Mouse (Mus musculus) c-Kit-positive CD71-negative TER-119-negative erythroid progenitor cells, embryonic 14.5 days (primary cell): ENCODE data around the gene Cxcr5.
A peak's percentile ranks its signal among the peaks of the same experiment; 100 is the strongest.

Experiments
- DNase-seq: peaks from one replicate; pipeline ENCODE4 v3.0.0-alpha.2; 2013; ENCODE audit warnings: low read depth

The Cxcr5 gene

GRCm38 (mm10) chr9:44561597-44561996 is at the start of gene Cxcr5:
Gene Cxcr5, minus strand, starts transcription at chr9:44561877.
- no peak for DNase-seq

GRCm38 (mm10) chr9:44610371-44610770 is 48.7 kb upstream of the Cxcr5 start:
- no peak for DNase-seq

GRCm38 (mm10) chr9:44607306-44607705 is 45.6 kb upstream of the Cxcr5 start:
- DNase-seq: no peak

- no peak for DNase-seq
These were observed 45.0 kb upstream of the Cxcr5 start for GRCm38 (mm10) chr9:44606646-44607045.

GRCm38 (mm10) chr9:44605616-44606165 is 44.0 kb upstream of the Cxcr5 start:
- no peak for DNase-seq

- DNase-seq: peak; percentile 52
These were observed 43.3 kb upstream of the Cxcr5 start, which contains the start of gene Ddx6 for GRCm38 (mm10) chr9:44604779-44605615. Gene Ddx6, plus strand, starts transcription at chr9:44604892.

- DNase-seq: peak; percentile 60
These were observed 42.7 kb upstream of the Cxcr5 start for GRCm38 (mm10) chr9:44604290-44604778.

- peak; percentile 58 for DNase-seq
These were observed 42.0 kb upstream of the Cxcr5 start for GRCm38 (mm10) chr9:44603454-44604289.

- no peak for DNase-seq
These were observed 41.1 kb upstream of the Cxcr5 start for GRCm38 (mm10) chr9:44602766-44603165.

- DNase-seq: no peak
These were observed 39.1 kb upstream of the Cxcr5 start for GRCm38 (mm10) chr9:44600801-44601200.

- no peak for DNase-seq
These were observed 37.9 kb upstream of the Cxcr5 start for GRCm38 (mm10) chr9:44599616-44600015.

GRCm38 (mm10) chr9:44598899-44599495 is 37.3 kb upstream of the Cxcr5 start:
- DNase-seq: peak; percentile 25

GRCm38 (mm10) chr9:44597742-44598141 is 36.1 kb upstream of the Cxcr5 start:
- no peak for DNase-seq

GRCm38 (mm10) chr9:44595537-44595930 is 33.9 kb upstream of the Cxcr5 start:
- DNase-seq: no peak

- DNase-seq: no peak
These were observed 33.3 kb upstream of the Cxcr5 start for GRCm38 (mm10) chr9:44594901-44595536.

- DNase-seq: no peak
These were observed 32.2 kb upstream of the Cxcr5 start for GRCm38 (mm10) chr9:44593886-44594285.

- DNase-seq: no peak
These were observed 31.5 kb upstream of the Cxcr5 start for GRCm38 (mm10) chr9:44593221-44593620.

- DNase-seq: no peak
These were observed 30.0 kb upstream of the Cxcr5 start for GRCm38 (mm10) chr9:44591595-44592188.

- DNase-seq: no peak
These were observed 29.3 kb upstream of the Cxcr5 start for GRCm38 (mm10) chr9:44590969-44591368.

GRCm38 (mm10) chr9:44589095-44589494 is 27.4 kb upstream of the Cxcr5 start:
- DNase-seq: no peak

GRCm38 (mm10) chr9:44588605-44589004 is 26.9 kb upstream of the Cxcr5 start:
- no peak for DNase-seq
